Mouse (Mus musculus) G1E (cell line): Measurements from ENCODE around the gene Gm20683. TPM values are rescaled to one million over a fixed set of nuclear protein-coding genes. Genes with fewer than 3 reads are reported as not detected.
"Not testable (repeated sequence)": the region's sequence is repeated elsewhere in the genome, so short reads cannot be mapped to it uniquely, and the experiment has no call there.

Experiments used
- ATAC-seq: 2 replicates; pipeline ENCODE4 v1.8.0; 2016; ENCODE audit warnings: mild to moderate bottlenecking; ENCODE audit not compliant: insufficient number of reproducible peaks, poor library complexity, low FRiP score, severe bottlenecking; ENCODE audit errors: extremely low read depth
- DNase-seq: peaks from one replicate; pipeline ENCODE4 v3.0.0; 2012; ENCODE audit warnings: low spot score
- H3K27me3 ChIP-seq: 2 replicates; pipeline ENCODE4 v1.6.1; 2012; ENCODE audit warnings: mild to moderate bottlenecking, low read length, inconsistent platforms; ENCODE audit not compliant: insufficient read depth
- H3K36me3 ChIP-seq: replicated peaks from 2 replicates; pipeline ENCODE3; 2012; ENCODE audit warnings: mild to moderate bottlenecking, inconsistent platforms
- H3K4me1 ChIP-seq: 2 replicates; pipeline ENCODE4 v1.6.1; 2012; ENCODE audit warnings: low read depth, low read length, inconsistent platforms, mixed read lengths; ENCODE audit not compliant: insufficient read depth
- H3K4me3 ChIP-seq: 2 replicates; pipeline ENCODE4 v1.5.1; 2012; ENCODE audit warnings: low read depth, mild to moderate bottlenecking, inconsistent platforms, low read length, moderate library complexity, mixed read lengths
- H3K9me3 ChIP-seq: replicated peaks from 2 replicates; pipeline ENCODE4 v1.6.1; 2012; ENCODE audit warnings: inconsistent platforms
- CTCF ChIP-seq: IDR thresholded peaks from 2 replicates; pipeline ENCODE4 v1.5.1; 2012; ENCODE audit warnings: low read depth, low read length, inconsistent platforms, mixed read lengths
- GATA1 ChIP-seq: IDR thresholded peaks from 2 replicates; pipeline ENCODE4 v1.6.1; 2012; ENCODE audit warnings: borderline replicate concordance, low read length, inconsistent platforms, mixed read lengths
- GATA2 ChIP-seq: IDR thresholded peaks from 2 replicates; pipeline ENCODE4 v1.6.1; 2012; ENCODE audit warnings: low read depth, low read length, inconsistent platforms, borderline replicate concordance
- POLR2AphosphoS5 ChIP-seq: IDR thresholded peaks from 2 replicates; pipeline ENCODE4 v1.6.1; 2012; ENCODE audit warnings: low read depth, low read length, inconsistent platforms; ENCODE audit not compliant: insufficient replicate concordance
- TAL1 ChIP-seq: conservative IDR thresholded peaks from 2 replicates; pipeline ENCODE4 v1.6.1; 2012; ENCODE audit warnings: low read depth, low read length, inconsistent platforms, mixed read lengths
- polyA plus RNA-seq: library from polyadenylated mRNA; stranded (reverse); fragments of >175 nt; gene quantifications from 2 replicates; pipeline ENCODE4 v1.2.3, GENCODE M21; 2012
- total RNA-seq, 2 experiments: library from RNA; stranded (forward) in 1 of 2; stranded (reverse) in 1 of 2; fragments of 200-1000 nt in 1 of 2; fragments of >200 nt in 1 of 2; fragmentation: Nextera tagmentation in 1 of 2; gene quantifications; 2 replicates each; pipeline ENCODE4 v1.2.3; 2014 to 2017

Gm20683 gene
- total and polyA plus RNA-seq, 3 experiments = 1.1 to 12.4 (median 3.0) TPM

DNA sequence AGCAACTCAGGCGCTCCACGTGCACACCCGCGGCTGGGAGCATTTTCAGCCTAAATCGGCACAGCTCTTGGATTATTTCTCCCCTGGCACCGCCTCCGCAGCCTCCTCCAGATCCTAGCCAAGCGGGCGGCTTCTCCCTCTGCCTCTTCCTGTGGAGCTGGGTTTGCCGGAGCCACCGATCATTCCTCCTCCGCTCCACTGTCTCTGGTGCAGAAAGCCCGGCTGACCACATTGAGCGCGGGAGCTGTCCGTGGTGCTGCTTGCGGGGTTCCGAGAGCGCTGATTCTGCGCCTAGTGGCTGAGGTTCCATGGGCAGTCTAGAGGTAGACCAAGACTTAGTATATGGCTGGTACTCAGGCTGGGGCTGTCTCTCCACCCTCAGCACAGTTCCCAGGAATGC lies 28.1 kb downstream of the Gm20683 start:
- Histone ChIP-seq H3K4me3 (no peak overlapping the region), H3K9me3 (0 out of 2 replicates have a peak, but pooled peaks cover 5% of the 10 kb centered on the region), H3K4me1 (peaks cover 5% of the 10 kb centered on the region; the same call in 1 of the 2 replicates), H3K36me3 (no peaks in the 10 kb centered on the region), H3K27me3 (peaks cover 64% of the 10 kb centered on the region)
- peak; percentile 54 for DNase-seq
- no peak for ATAC-seq
- TF ChIP-seq GATA2 = no peak
- TF ChIP-seq CTCF = no peak
- no peak for TF ChIP-seq GATA1
- TF ChIP-seq POLR2AphosphoS5 = no peak

- no peak for DNase-seq
- ATAC-seq = no peak
- H3K4me1 ChIP-seq = peaks cover 5% of the 10 kb centered on the region; the same call in 1 of the 2 replicates
- H3K4me3 ChIP-seq = no peak overlapping the region
- no peaks in the 10 kb centered on the region for H3K36me3 ChIP-seq
- peaks cover 51% of the 10 kb centered on the region for H3K27me3 ChIP-seq
- no peak for TF ChIP-seq TAL1
- TF ChIP-seq CTCF = no peak
- TF ChIP-seq GATA2 = no peak
- TF ChIP-seq GATA1 = no peak
- no peak for TF ChIP-seq POLR2AphosphoS5
- 0 out of 2 replicates have a peak, but pooled peaks cover 5% of the 10 kb centered on the region for H3K9me3 ChIP-seq
Observed at GRCm38 (mm10) chr17:25810890-25811289, 30.7 kb downstream of the Gm20683 start.

DNA sequence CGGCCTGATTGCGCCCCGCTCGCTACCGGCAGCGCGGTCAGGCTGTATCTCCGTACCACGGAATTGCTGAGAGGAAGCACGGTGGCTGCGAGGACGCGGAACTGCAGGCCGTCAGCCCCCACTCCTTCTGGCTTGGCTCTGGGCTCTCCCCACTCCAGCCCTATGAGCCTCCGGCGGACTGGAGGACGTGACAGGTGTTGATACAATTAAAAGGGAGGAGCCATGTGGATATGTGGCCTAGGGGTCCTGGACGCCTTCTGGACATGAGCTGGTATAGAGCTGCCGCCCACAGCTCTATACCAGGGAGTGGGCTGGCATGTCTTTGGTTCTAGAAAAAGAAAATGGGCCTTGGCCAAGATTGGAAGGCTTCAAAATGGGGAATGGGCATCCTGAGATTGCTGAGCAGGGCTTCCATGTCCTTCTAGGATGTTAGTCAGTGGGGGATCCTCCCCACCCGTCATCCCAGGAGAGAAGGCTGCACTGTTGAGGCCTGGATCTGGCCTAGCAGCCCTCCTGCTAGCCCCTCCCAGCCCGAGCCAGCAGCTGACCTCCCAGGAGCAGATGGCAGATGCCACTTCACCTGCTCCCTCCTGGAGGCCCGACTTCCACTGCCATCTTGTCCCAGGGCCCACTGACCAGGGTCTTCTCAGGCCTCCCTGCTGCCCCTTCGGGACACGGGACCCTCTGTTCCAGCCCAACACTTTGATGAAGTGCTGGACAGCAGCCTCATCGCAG lies 31.8 kb downstream of the Gm20683 start:
- H3K9me3 ChIP-seq = 0 out of 2 replicates have a peak, but pooled peaks cover 5% of the 10 kb centered on the region
- ATAC-seq (no peak), DNase-seq (no peak)
- peaks cover 46% of the 10 kb centered on the region for H3K27me3 ChIP-seq
- no peak for TF ChIP-seq TAL1
- no peak for TF ChIP-seq GATA2
- no peak for TF ChIP-seq POLR2AphosphoS5
- no peak for TF ChIP-seq GATA1
- no peak for TF ChIP-seq CTCF
- no peak overlapping the region for H3K4me3 ChIP-seq
- H3K4me1 ChIP-seq = peaks cover 5% of the 10 kb centered on the region; the same call in 1 of the 2 replicates
- no peaks in the 10 kb centered on the region for H3K36me3 ChIP-seq

DNA sequence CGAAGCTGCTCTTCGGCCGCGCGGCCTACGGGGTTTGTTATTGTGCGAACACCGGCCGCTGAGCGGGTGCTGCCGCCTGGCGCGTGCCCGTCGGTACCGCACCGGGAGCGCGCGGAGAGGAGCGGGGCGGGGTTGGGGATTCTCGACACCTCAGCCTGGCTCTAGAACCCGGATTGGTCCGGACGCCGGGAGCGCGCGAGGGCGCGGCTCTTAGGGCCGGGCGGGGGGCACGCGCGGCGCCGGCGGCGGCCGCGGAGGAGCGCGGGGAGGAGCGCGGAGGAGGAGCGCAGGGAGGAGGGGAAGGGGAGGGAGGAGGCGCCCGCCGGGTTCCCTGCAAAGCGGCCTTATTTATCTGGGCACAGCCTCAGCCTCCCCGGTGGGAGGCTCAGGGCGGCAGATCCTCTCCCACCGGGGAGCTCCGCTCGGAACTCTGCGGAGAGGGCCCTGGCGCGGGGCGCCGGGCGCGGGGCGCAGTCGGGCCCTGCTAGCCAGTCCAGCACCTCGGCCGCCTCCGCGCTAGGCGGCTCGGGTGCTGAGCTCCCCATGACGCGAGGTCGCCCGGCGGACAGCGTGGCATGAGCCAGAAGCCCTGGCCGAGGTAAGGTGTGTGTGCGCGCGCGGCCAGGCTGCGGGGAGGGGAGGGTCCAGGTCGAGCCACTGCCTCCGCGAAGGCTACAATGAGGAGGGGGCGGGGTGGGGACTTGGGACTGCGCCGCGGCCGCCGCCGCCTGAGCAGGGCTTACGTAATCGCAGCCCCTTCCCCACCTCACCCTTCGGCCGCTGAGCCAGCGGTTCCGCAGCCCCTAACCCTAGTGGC lies 32.6 kb downstream of the Gm20683 start, which contains the start of gene Fbxl16:
TSS of gene Fbxl16 (plus strand) at position 297 of the 817 bp plus-strand sequence.
- TF ChIP-seq POLR2AphosphoS5 (no peak), CTCF (no peak), GATA2 (no peak), TAL1 (no peak), GATA1 (no peak)
- no peaks in the 10 kb centered on the region for H3K36me3 ChIP-seq
- peaks cover 5% of the 10 kb centered on the region; the same call in 1 of the 2 replicates for H3K4me1 ChIP-seq
- peaks cover 46% of the 10 kb centered on the region for H3K27me3 ChIP-seq
- ATAC-seq (no peak), DNase-seq (no peak)
- no peak within 1 kb of the TSS for H3K4me3 ChIP-seq
- 0 out of 2 replicates have a peak, but pooled peaks cover 5% of the 10 kb centered on the region for H3K9me3 ChIP-seq

DNA sequence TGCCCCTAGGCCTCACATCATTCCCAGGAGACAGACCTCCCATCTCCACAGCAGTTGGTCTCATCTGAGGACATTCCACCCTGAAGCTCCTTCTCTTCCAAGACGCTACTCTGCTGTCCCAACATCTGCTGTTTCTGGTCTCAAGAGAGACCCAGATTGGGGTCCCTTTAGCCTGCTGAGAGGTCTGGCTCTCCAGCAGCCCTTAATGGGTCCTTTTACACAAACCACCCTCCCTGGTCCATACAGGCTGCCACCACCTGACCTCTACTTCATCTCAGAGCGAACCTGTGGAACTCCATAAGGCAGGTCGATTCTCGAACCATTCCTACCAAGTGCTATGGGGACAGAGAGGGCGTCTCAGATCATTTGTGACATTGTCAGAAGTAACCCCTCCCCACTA lies 33.5 kb downstream of the Gm20683 start:
- Histone ChIP-seq H3K4me3 (no peak overlapping the region), H3K36me3 (no peaks in the 10 kb centered on the region), H3K9me3 (0 out of 2 replicates have a peak, but pooled peaks cover 5% of the 10 kb centered on the region), H3K4me1 (peaks cover 5% of the 10 kb centered on the region; the same call in 1 of the 2 replicates), H3K27me3 (peaks cover 46% of the 10 kb centered on the region)
- TF ChIP-seq GATA1 (no peak), GATA2 (no peak), TAL1 (no peak), POLR2AphosphoS5 (no peak), CTCF (no peak)
- DNase-seq (no peak), ATAC-seq (no peak)

DNA sequence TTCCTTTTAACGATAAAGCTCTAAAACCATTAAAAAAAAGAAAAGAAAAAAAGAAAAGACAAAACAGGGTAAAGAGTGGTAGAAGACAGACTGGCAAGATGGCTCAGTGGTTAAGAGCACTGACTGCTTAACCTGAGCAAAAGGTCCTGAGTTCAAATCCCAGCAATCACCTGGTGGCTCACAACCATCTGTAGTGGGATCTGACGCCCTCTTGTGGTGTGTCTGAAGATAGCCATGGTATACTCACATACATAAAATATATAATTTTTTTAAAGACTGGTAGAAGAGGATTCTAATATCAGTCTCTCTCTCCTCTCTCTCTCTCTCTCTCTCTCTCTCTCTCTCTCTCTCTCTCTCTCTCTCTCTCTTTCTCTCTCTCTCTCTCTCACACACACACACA lies 34.1 kb downstream of the Gm20683 start:
- H3K9me3 ChIP-seq, H3K4me3 ChIP-seq, DNase-seq, ATAC-seq, H3K4me1 ChIP-seq, H3K36me3 ChIP-seq: not testable (repeated sequence)
- H3K27me3 ChIP-seq = peaks cover 46% of the 10 kb centered on the region
